Mouse (Mus musculus) lung, adult 10 weeks (tissue): ENCODE results near the gene Trdmt1. TPM values are rescaled to one million over a fixed set of nuclear protein-coding genes. Genes with fewer than 3 reads are reported as not detected.

ENCODE experiments used
- polyA plus RNA-seq: library from polyadenylated mRNA; stranded (reverse); fragments of 350-450 nt; fragmentation: Illumina TruSeq; extraction: RNeasy Lipid Tissue Mini Kit (QIAGEN cat#74804); gene quantifications from one replicate; pipeline ENCODE4 v1.2.3, GENCODE M21; 2014; ENCODE audit warnings: low read depth, low replicate concordance; ENCODE audit not compliant: insufficient read depth

Gene Trdmt1
- 6.6 TPM for polyA plus RNA-seq

GRCm38 (mm10) chr2:13544193-13544824 lies at the start of gene Trdmt1:
Gene Trdmt1 (minus strand): TSS chr2:13544668.

GRCm38 (mm10) chr2:13573408-13574065 lies 29.1 kb upstream of the Trdmt1 start, which contains the start of gene Vim:
Gene Vim (plus strand): TSS chr2:13573927.

GRCm38 (mm10) chr2:13491734-13492133 lies 52.7 kb downstream of the Trdmt1 start, which contains the start of gene Cubn:
Gene Cubn (minus strand): TSS chr2:13491813.

Other genes starting within 250 kb of the Trdmt1 start
- 0.02 TPM for gene Cubn, start 52.9 kb downstream of the Trdmt1 start, polyA plus RNA-seq
- gene Vim, start 29.3 kb upstream of the Trdmt1 start, polyA plus RNA-seq, result 536 TPM
- gene St8sia6, start 249.4 kb upstream of the Trdmt1 start, polyA plus RNA-seq, result 0.73 TPM